Mouse (Mus musculus) CH12.LX (cell line): ENCODE data around the gene Epb41l5. TPM values are rescaled to one million over a fixed set of nuclear protein-coding genes. Genes with fewer than 3 reads are reported as not detected.

ENCODE experiments used
- DNase-seq: peaks from one replicate; pipeline ENCODE4 v3.0.0-alpha.2; 2013; ENCODE audit errors: extremely low read depth
- H3K27ac ChIP-seq: 2 replicates; pipeline ENCODE4 v1.5.1; 2012; ENCODE audit warnings: low read depth, mild to moderate bottlenecking, control low read depth, moderate library complexity; ENCODE audit not compliant: insufficient read depth
- H3K27me3 ChIP-seq: replicated peaks from 2 replicates; pipeline ENCODE3; 2012; ENCODE audit warnings: inconsistent platforms
- H3K36me3 ChIP-seq, 2 experiments: replicated peaks in 1 of 2; 2 replicates each; pipeline versions ENCODE3 to v1.6.1; 2012; ENCODE audit warnings: inconsistent platforms in 1 of 2, low read length in 1 of 2, mild to moderate bottlenecking in 1 of 2, mixed read lengths in 1 of 2, moderate library complexity in 1 of 2; ENCODE audit not compliant: control insufficient read depth in 1 of 2, insufficient read depth in 1 of 2
- H3K4me1 ChIP-seq, 2 experiments: 2 replicates each; pipeline ENCODE4 v1.6.1; 2012; ENCODE audit warnings: inconsistent platforms in 1 of 2, moderate library complexity in 1 of 2; ENCODE audit not compliant: insufficient read depth in 2 of 2, control insufficient read depth in 1 of 2
- H3K4me2 ChIP-seq: 2 replicates; pipeline ENCODE4 v1.6.1; 2012; ENCODE audit warnings: low read depth, mild to moderate bottlenecking, control low read depth; ENCODE audit not compliant: poor library complexity, insufficient read depth, severe bottlenecking
- H3K4me3 ChIP-seq, 3 experiments: fragments of 150-350 bp in 1 of 3; sonication (generic) in 1 of 3; replicated peaks in 1 of 3; 2 replicates each; pipeline versions ENCODE3 to v1.5.1; 2011 to 2012; ENCODE audit warnings: low read depth in 2 of 3, low read length in 2 of 3, mild to moderate bottlenecking in 2 of 3, moderate library complexity in 2 of 3, control low read depth in 1 of 3, improper control_type of control experiment in 1 of 3, inconsistent platforms in 1 of 3, mixed read lengths in 1 of 3; ENCODE audit not compliant: poor library complexity in 1 of 3
- H3K79me2 ChIP-seq: replicated peaks from 2 replicates; pipeline ENCODE4 v1.6.1; 2012; ENCODE audit warnings: mild to moderate bottlenecking, moderate library complexity; ENCODE audit not compliant: control insufficient read depth, poor library complexity, insufficient read depth, severe bottlenecking; ENCODE audit errors: extremely low read depth
- H3K9ac ChIP-seq: 2 replicates; pipeline ENCODE4 v1.6.1; 2012; ENCODE audit warnings: low read depth, mild to moderate bottlenecking, control low read depth, moderate library complexity; ENCODE audit not compliant: insufficient read depth
- H3K9me3 ChIP-seq: replicated peaks from 2 replicates; pipeline ENCODE3; 2012; ENCODE audit warnings: low read length, inconsistent platforms, mixed read lengths
- CHD2 ChIP-seq: IDR thresholded peaks from 2 replicates; pipeline ENCODE4 v1.6.1; 2011; ENCODE audit warnings: low read length, improper control_type of control experiment
- CTCF ChIP-seq, 2 experiments: IDR thresholded peaks in 1 of 2; conservative IDR thresholded peaks in 1 of 2; 2 replicates each; pipeline ENCODE4 v1.5.1; 2011 to 2012; ENCODE audit warnings: low read depth in 2 of 2, low read length in 2 of 2, improper control_type of control experiment in 1 of 2, inconsistent platforms in 1 of 2, mild to moderate bottlenecking in 1 of 2, moderate library complexity in 1 of 2
- GABPA ChIP-seq: IDR thresholded peaks from 2 replicates; pipeline ENCODE4 v1.6.1; 2012; ENCODE audit warnings: low read depth, low read length, improper control_type of control experiment, inconsistent platforms; ENCODE audit not compliant: insufficient replicate concordance
- HCFC1 ChIP-seq: IDR thresholded peaks from 2 replicates; pipeline ENCODE4 v1.6.1; 2012; ENCODE audit warnings: low read depth, mild to moderate bottlenecking, inconsistent platforms, low read length, improper control_type of control experiment
- IRF4 ChIP-seq: IDR thresholded peaks from 2 replicates; pipeline ENCODE4 v1.6.1; 2014; ENCODE audit warnings: low read depth, mild to moderate bottlenecking, inconsistent platforms, low read length, improper control_type of control experiment
- JUN ChIP-seq: IDR thresholded peaks from 2 replicates; pipeline ENCODE4 v1.6.1; 2011; ENCODE audit warnings: low read depth, mild to moderate bottlenecking, low read length, improper control_type of control experiment, moderate library complexity; ENCODE audit not compliant: insufficient read depth
- JUND ChIP-seq: conservative IDR thresholded peaks from 2 replicates; pipeline ENCODE4 v1.6.1; 2011; ENCODE audit warnings: low read depth, low read length, improper control_type of control experiment
- KAT2A ChIP-seq: IDR thresholded peaks from 2 replicates; pipeline ENCODE4 v1.6.1; 2012; ENCODE audit warnings: low read length, improper control_type of control experiment, inconsistent platforms; ENCODE audit not compliant: insufficient replicate concordance
- MAFK ChIP-seq: IDR thresholded peaks from 2 replicates; pipeline ENCODE4 v1.6.1; 2011; ENCODE audit warnings: low read length, improper control_type of control experiment; ENCODE audit not compliant: insufficient replicate concordance
- MAZ ChIP-seq: IDR thresholded peaks from 2 replicates; pipeline ENCODE4 v1.6.1; 2012; ENCODE audit warnings: low read depth, mild to moderate bottlenecking, inconsistent platforms, low read length, improper control_type of control experiment, moderate library complexity
- MEF2A ChIP-seq: IDR thresholded peaks from 2 replicates; pipeline ENCODE4 v1.6.1; 2014; ENCODE audit warnings: low read depth, mild to moderate bottlenecking, inconsistent platforms, low read length, improper control_type of control experiment, borderline replicate concordance
- MXI1 ChIP-seq: IDR thresholded peaks from 2 replicates; pipeline ENCODE4 v1.6.1; 2011; ENCODE audit warnings: mild to moderate bottlenecking, low read depth, low read length, improper control_type of control experiment
- MYC ChIP-seq: IDR thresholded peaks from 2 replicates; pipeline ENCODE4 v1.6.1; 2011; ENCODE audit warnings: low read depth, mild to moderate bottlenecking, improper control_type of control experiment, low read length
- POLR2AphosphoS2 ChIP-seq: IDR thresholded peaks from 2 replicates; pipeline ENCODE4 v1.6.1; 2011; ENCODE audit warnings: low read depth, low read length, improper control_type of control experiment
- RAD21 ChIP-seq: IDR thresholded peaks from 2 replicates; pipeline ENCODE4 v1.6.1; 2011; ENCODE audit warnings: low read depth, mild to moderate bottlenecking, low read length, improper control_type of control experiment, moderate library complexity
- RCOR1 ChIP-seq: conservative IDR thresholded peaks from 2 replicates; pipeline ENCODE4 v1.6.1; 2012; ENCODE audit warnings: low read depth, mild to moderate bottlenecking, inconsistent platforms, low read length, improper control_type of control experiment
- SMC3 ChIP-seq: IDR thresholded peaks from 2 replicates; pipeline ENCODE4 v1.6.1; 2011; ENCODE audit warnings: low read depth, low read length, improper control_type of control experiment
- TBP ChIP-seq: conservative IDR thresholded peaks from 2 replicates; pipeline ENCODE4 v1.6.1; 2011; ENCODE audit warnings: low read depth, low read length, improper control_type of control experiment
- TCF12 ChIP-seq: IDR thresholded peaks from 2 replicates; pipeline ENCODE4 v1.6.1; 2014; ENCODE audit warnings: low read depth, mild to moderate bottlenecking, inconsistent platforms, low read length, improper control_type of control experiment
- UBTF ChIP-seq: IDR thresholded peaks from 2 replicates; pipeline ENCODE4 v1.6.1; 2012; ENCODE audit warnings: low read depth, mild to moderate bottlenecking, inconsistent platforms, low read length, improper control_type of control experiment, moderate library complexity
- USF2 ChIP-seq: conservative IDR thresholded peaks from 2 replicates; pipeline ENCODE4 v1.6.1; 2011; ENCODE audit warnings: low read depth, low read length, improper control_type of control experiment
- ZKSCAN1 ChIP-seq: IDR thresholded peaks from 2 replicates; pipeline ENCODE4 v1.6.1; 2012; ENCODE audit warnings: low read depth, inconsistent platforms, low read length, improper control_type of control experiment, borderline replicate concordance
- ZMIZ1 ChIP-seq: IDR thresholded peaks from 2 replicates; pipeline ENCODE4 v1.6.1; 2012; ENCODE audit warnings: low read depth, mild to moderate bottlenecking, inconsistent platforms, low read length, improper control_type of control experiment
- dilution Hi-C: fragments of 300-500 bp; cut with MboI; formaldehyde crosslinking; loops from 2 replicates; pipeline ENCODE4 v1.14.3; 2020; ENCODE audit warnings: low sequenced_read_pairs; ENCODE audit not compliant: extremely low pct_unique_long_range_greater_than_20kb, extremely low pct_ligation_motif_present
- in situ Hi-C: fragments of 300-500 bp; cut with MboI; formaldehyde crosslinking; loops from 3 replicates; pipeline ENCODE4 v1.14.3; 2019; ENCODE audit warnings: low sequenced_read_pairs, low pct_ligation_motif_present, low pct_unique_long_range_greater_than_20kb, mixed read lengths
- polyA plus RNA-seq: library from polyadenylated mRNA; unstranded; fragments of >175 nt; gene quantifications from 2 replicates; pipeline ENCODE4 v1.2.1, GENCODE M21; 2012; ENCODE audit warnings: low read depth; ENCODE audit not compliant: insufficient read length
- total RNA-seq, 2 experiments: library from RNA; depleted of rRNA; stranded (reverse); fragments of 300-350 nt in 1 of 2; fragments of >200 nt in 1 of 2; gene quantifications; 2 replicates each; pipeline ENCODE4 v1.2.3; 2012 to 2014

The Epb41l5 gene
- total and polyA plus RNA-seq, 3 experiments = 3.8 to 4.5 (median 4.3) TPM

GRCm38 (mm10) chr1:119510409-119510808 lies 138.4 kb downstream of the Epb41l5 start:
- in situ Hi-C loops = no loop called here
- Histone ChIP-seq H3K4me3 (no peak overlapping the region), H3K27ac (no peak overlapping the region), H3K4me2 (no peak overlapping the region), H3K4me1 (no peaks in the 10 kb centered on the region), H3K79me2 (no peaks in the 10 kb centered on the region), H3K9ac (no peak overlapping the region)
- dilution Hi-C loops = no loop called here
- TF ChIP-seq KAT2A (no peak), RAD21 (no peak), JUND (no peak), MXI1 (no peak), MEF2A (no peak), GABPA (no peak), RCOR1 (no peak), TCF12 (no peak), USF2 (no peak), MYC (no peak), CHD2 (no peak), ZMIZ1 (no peak), MAZ (no peak)
- TF ChIP-seq, all 38 proteins: peak for 0
- DNase-seq = no peak
- Histone ChIP-seq H3K36me3 (no peaks in the 10 kb centered on the region), H3K9me3 (peaks cover 4% of the 10 kb centered on the region), H3K27me3 (peaks cover 29% of the 10 kb centered on the region)

GRCm38 (mm10) chr1:119509474-119509873 lies 139.3 kb downstream of the Epb41l5 start:
- no peak overlapping the region for H3K4me2 ChIP-seq
- H3K9ac ChIP-seq = no peak overlapping the region
- dilution Hi-C loops (no loop called here), in situ Hi-C loops (no loop called here)
- DNase-seq = no peak
- H3K4me3 ChIP-seq = no peak overlapping the region
- no peaks in the 10 kb centered on the region for H3K36me3 ChIP-seq
- peaks cover 29% of the 10 kb centered on the region for H3K27me3 ChIP-seq
- H3K27ac ChIP-seq = no peak overlapping the region
- TF ChIP-seq RAD21 (no peak), RCOR1 (no peak), POLR2AphosphoS2 (no peak), ZKSCAN1 (no peak), TBP (no peak), USF2 (no peak), SMC3 (no peak), CTCF (conservative IDR thresholded peaks at IDR 0.05 in 1 of 2, IDR thresholded peaks at IDR 0.05 in 1 of 2; ENCODE audit: low read depth in 2 of 2, low read length in 2 of 2) (no peak), HCFC1 (no peak), CHD2 (no peak), JUND (no peak), UBTF (no peak), MAFK (no peak), IRF4 (no peak), JUN (no peak), MAZ (no peak)
- peaks cover 2 to 5% of the 10 kb centered on the region in 2 experiments; a peak in 2 of 4 replicates for H3K4me1 ChIP-seq
- H3K9me3 ChIP-seq = peaks cover 4% of the 10 kb centered on the region
- H3K79me2 ChIP-seq = no peaks in the 10 kb centered on the region
